Mouse (Mus musculus) cortical plate, adult 2 months (tissue): ENCODE results near the gene Mfsd12.

Source experiments
- CTCF ChIP-seq: fragments of 200-500 bp; IDR thresholded peaks from 2 replicates; pipeline ENCODE4 v1.5.1; 2011; ENCODE audit warnings: mild to moderate bottlenecking, control low read depth, low read length; ENCODE audit not compliant: insufficient read depth; ENCODE audit errors: extremely low read depth
- POLR2A ChIP-seq: fragments of 200-500 bp; IDR thresholded peaks from 2 replicates; pipeline ENCODE4 v1.6.1; 2011; ENCODE audit warnings: mild to moderate bottlenecking, low read length, control low read depth; ENCODE audit not compliant: insufficient read depth; ENCODE audit errors: extremely low read depth

DNA sequence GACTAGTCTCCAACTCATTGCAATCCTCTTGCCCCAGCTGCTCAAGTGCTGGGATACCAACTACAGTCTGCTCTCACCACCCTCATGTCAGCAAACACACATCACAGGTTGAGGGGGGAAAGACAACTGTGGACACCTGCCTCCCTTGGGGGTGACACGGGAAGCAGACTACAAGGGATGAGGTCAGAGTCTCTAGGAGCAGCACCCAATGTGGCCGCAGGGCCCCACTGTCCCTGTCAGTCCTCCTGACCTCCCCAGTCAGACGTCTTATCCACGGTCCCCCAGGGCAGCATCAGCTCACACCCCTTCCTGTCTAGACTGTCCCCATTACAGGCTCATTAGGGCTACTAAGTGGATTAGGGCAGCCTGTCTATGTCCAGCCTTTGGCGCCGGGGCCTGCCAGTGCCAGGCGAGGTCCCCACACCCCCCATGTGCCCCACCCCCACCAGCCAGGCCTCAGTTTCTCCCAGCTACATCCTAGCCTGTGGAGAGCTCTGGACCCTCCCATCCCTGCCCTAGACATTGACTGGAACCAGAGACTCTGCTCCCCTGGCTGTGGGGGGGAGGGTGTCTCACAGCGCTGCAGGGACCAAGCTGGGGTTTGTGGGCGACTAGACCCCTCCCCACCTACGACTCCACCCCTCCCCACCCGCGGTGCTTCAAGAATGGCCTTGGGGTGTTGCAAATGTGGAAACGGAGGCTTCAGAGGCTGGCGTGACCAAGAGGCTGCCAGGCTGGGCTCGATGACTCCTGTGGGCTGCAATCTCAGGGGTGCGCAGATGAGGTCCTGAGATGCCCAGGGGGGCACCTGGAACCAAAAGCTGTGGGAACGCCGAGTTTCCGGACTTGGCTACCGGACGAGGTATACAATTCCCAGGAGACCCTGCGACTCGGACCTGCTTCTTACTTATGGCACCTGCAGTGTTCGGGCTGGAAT lies 49.5 kb downstream of the Mfsd12 start:
- TF ChIP-seq POLR2A (no peak), CTCF (no peak)
